Mouse (Mus musculus): Measurements from ENCODE around the gene Maml3.

DNA sequence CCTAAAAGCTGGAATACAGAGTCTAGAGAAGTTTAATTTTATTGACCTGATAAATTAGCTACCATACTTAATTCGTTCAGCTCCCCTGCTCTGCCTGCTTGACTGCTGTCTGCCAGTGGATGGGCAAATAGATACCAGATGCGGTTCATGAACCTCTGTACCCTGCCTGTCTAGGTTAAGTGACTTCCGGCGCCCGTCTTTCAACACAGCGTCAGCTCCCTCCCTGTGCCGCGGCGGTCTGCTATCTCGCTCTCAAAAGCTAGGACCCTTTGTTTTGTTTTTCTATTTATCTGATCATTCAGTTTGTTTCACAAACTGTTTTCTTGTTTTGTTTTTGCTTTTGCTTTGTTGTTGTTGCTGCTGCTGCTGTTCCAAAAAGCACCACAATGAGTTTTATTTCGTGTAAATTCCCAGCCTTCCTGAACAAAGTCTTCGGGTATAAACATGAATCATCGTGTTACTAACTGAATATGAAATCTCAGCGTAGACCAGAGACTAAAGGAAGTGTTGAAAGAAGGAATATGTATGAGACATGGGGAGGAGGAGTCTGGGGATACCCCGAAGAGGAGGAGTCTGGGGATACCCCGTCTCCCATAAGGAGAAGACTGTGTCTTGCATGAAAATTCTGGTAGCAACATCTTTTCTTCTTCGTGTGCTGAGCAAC is 87.3 kb downstream of the Maml3 start:
- TF ChIP-seq CTCF (IDR thresholded peaks at IDR 0.05; ENCODE audit: borderline replicate concordance, extremely low read depth, insufficient read depth, insufficient read length) (no peak), POLR2A (IDR thresholded peaks at IDR 0.05; ENCODE audit: borderline replicate concordance, extremely low read depth, insufficient read depth, insufficient read length, poor library complexity, severe bottlenecking) (no peak)

Data from brain, embryonic 14.5 days (tissue).